Mouse (Mus musculus): Measurements from ENCODE around the gene Fli1.

DNA sequence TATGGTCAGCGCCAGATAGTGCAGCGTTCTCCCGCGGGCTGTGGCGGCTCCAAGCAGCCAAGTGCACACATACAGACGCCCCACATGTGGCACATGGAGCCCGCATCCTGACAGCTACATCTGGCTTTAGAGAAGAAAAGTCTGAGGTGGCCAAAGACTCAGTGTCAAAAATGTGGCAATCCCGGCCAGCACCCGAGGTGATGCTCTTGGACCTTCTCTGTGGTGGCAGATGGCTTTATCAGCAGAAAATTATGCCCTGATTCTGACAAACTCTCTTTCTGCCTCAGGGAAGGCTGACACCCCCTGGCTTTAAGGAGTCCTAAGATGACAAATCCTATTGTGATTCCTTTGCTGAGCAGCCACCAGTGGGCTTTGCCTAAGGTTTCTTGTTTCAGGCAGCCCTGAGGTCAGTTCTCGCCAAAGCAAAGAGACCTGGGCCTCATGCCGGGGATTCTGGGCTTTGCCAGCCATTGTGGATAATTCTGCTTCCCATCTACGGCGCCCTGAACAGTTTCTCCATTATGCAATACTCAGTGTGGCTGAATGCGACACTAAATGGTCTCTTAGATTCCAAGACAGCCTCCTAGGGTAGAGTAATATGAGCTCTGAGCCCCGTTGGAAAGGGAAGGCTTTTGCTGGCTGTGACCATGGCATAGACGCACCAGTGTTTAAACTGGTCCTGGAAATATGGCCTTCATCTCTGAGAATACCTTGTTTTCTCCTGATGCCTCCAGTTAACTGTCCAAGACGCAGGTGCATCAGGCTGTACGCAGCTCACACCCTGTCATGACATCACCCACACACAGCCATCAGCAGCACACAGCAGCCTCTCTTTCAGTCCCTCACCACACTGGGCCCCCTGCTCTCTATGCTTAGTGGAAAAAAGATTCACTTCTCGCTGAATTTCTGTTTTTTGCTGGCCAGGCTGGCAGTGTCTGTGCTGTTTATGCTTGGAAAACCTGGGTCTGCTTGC lies 108.1 kb downstream of the Fli1 start:
- no peak for TF ChIP-seq CTCF (IDR thresholded peaks at IDR 0.05; ENCODE audit: low read depth, low read length)
- TF ChIP-seq POLR2A (IDR thresholded peaks at IDR 0.05; ENCODE audit: extremely low read depth, insufficient read depth, low read length): no peak
